Mouse (Mus musculus): ENCODE measurements around the gene Gtf2ird1. TPM values are rescaled to one million over a fixed set of nuclear protein-coding genes. Genes with fewer than 3 reads are reported as not detected.
"Not testable (repeated sequence)": the region's sequence is repeated elsewhere in the genome, so short reads cannot be mapped to it uniquely, and the experiment has no call there.

Gtf2ird1 gene
- polyA plus RNA-seq, 1 experiment from 2014 or later, result 73.7 TPM

GRCm38 (mm10) chr5:134385106-134385505 lies 71.4 kb downstream of the Gtf2ird1 start:
- WGBS, result 70% methylated on average over 2 of the region's 2 CpGs
- Histone ChIP-seq H3K4me2 (no peak overlapping the region), H3K9me3 (no peaks in the 10 kb centered on the region), H3K27ac (replicated peaks) (no peak overlapping the region), H3K4me1 (replicated peaks) (no peaks in the 10 kb centered on the region), H3K36me3 (peaks cover 80% of the 10 kb centered on the region), H3K4me3 (no peak overlapping the region), H3K9ac (no peak overlapping the region), H3K27me3 (no peaks in the 10 kb centered on the region)
- no peak for ATAC-seq (ENCODE audit: low FRiP score, low read depth)

DNA sequence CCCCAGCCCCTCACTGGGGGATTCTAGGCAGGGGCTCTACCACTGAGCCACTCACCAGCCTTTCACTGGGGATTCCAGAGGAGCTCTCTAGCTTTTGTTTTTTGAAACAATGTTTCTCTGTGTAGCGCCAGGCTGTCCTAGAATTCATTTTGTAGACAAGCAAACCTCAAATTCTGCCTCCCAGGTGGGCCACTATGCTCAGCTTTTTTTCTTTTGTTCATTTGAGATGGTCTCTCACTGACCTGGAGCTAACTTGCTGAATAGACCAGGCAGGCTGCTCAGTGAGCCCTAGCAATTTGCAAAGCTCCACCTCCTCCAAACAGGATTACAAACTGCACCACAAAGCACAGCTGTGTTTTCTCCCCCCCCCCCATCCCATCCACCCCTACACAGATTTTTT lies 81.3 kb downstream of the Gtf2ird1 start:
- ATAC-seq (ENCODE audit: low FRiP score, low read depth), result no peak
- Histone ChIP-seq H3K36me3 (peaks cover 28% of the 10 kb centered on the region), H3K9ac (no peak overlapping the region), H3K4me3 (no peak overlapping the region), H3K4me1 (replicated peaks) (no peaks in the 10 kb centered on the region), H3K9me3 (no peaks in the 10 kb centered on the region), H3K27ac (replicated peaks) (no peak overlapping the region; the same call in 1 of the 2 replicates), H3K4me2 (no peak overlapping the region), H3K27me3 (no peaks in the 10 kb centered on the region)
- 64% methylated on average over 1 of the region's 1 CpGs for WGBS

GRCm38 (mm10) chr5:134374546-134374945 lies 82.0 kb downstream of the Gtf2ird1 start:
- peaks cover 28% of the 10 kb centered on the region for H3K36me3 ChIP-seq
- 0 out of 2 replicates have a peak, but pooled peaks have one; percentile 45 for ATAC-seq (ENCODE audit: low FRiP score, low read depth)

GRCm38 (mm10) chr5:134373912-134374488 lies 82.5 kb downstream of the Gtf2ird1 start:
- WGBS, result 74% methylated on average over 9 of the region's 9 CpGs
- Histone ChIP-seq H3K9ac (no peak overlapping the region), H3K36me3 (peaks cover 25% of the 10 kb centered on the region), H3K4me2 (no peak overlapping the region), H3K27ac (replicated peaks) (peak overlapping the region; percentile 39; the same call in 1 of the 2 replicates), H3K4me3 (no peak overlapping the region), H3K9me3 (no peaks in the 10 kb centered on the region), H3K4me1 (replicated peaks) (no peaks in the 10 kb centered on the region), H3K27me3 (no peaks in the 10 kb centered on the region)
- ATAC-seq (ENCODE audit: low FRiP score, low read depth), result no peak

More at GRCm38 (mm10) chr5:134374546-134374945, 82.0 kb downstream of the Gtf2ird1 start:
- H3K4me1 ChIP-seq (replicated peaks), result no peaks in the 10 kb centered on the region
- no peaks in the 10 kb centered on the region for H3K9me3 ChIP-seq
- no peak overlapping the region for H3K4me2 ChIP-seq
- no peak overlapping the region for H3K4me3 ChIP-seq
- no peaks in the 10 kb centered on the region for H3K27me3 ChIP-seq
- H3K9ac ChIP-seq, result no peak overlapping the region
- H3K27ac ChIP-seq (replicated peaks), result peak overlapping the region; percentile 39; the same call in 1 of the 2 replicates

- H3K9me3 ChIP-seq, result no peaks in the 10 kb centered on the region
- peaks cover 24% of the 10 kb centered on the region for H3K36me3 ChIP-seq
These were observed 83.4 kb downstream of the Gtf2ird1 start for GRCm38 (mm10) chr5:134372926-134373658.

GRCm38 (mm10) chr5:134371511-134372289 lies 84.8 kb downstream of the Gtf2ird1 start:
- no peak overlapping the region for H3K27ac ChIP-seq (replicated peaks)
- no peaks in the 10 kb centered on the region for H3K27me3 ChIP-seq
- H3K9me3 ChIP-seq, result no peaks in the 10 kb centered on the region
- no peak overlapping the region for H3K4me3 ChIP-seq
- WGBS, result 84% methylated on average over 5 of the region's 5 CpGs
- no peak for ATAC-seq (ENCODE audit: low FRiP score, low read depth)
- no peak overlapping the region for H3K9ac ChIP-seq
- H3K4me1 ChIP-seq (replicated peaks), result no peaks in the 10 kb centered on the region
- H3K4me2 ChIP-seq, result no peak overlapping the region
- H3K36me3 ChIP-seq, result peaks cover 24% of the 10 kb centered on the region; the same call in 1 of the 2 replicates

More at GRCm38 (mm10) chr5:134372926-134373658, 83.4 kb downstream of the Gtf2ird1 start:
- Histone ChIP-seq H3K9ac (no peak overlapping the region), H3K4me2 (no peak overlapping the region), H3K27ac (replicated peaks) (no peak overlapping the region), H3K27me3 (no peaks in the 10 kb centered on the region), H3K4me3 (no peak overlapping the region), H3K4me1 (replicated peaks) (no peaks in the 10 kb centered on the region)
- 98% methylated on average over 6 of the region's 6 CpGs for WGBS
- no peak for ATAC-seq (ENCODE audit: low FRiP score, low read depth)

GRCm38 (mm10) chr5:134370831-134371230 lies 85.7 kb downstream of the Gtf2ird1 start:
- H3K9ac ChIP-seq, result no peak overlapping the region
- H3K27ac ChIP-seq (replicated peaks), result no peak overlapping the region
- H3K4me2 ChIP-seq, result no peak overlapping the region
- ATAC-seq (ENCODE audit: low FRiP score, low read depth), result no peak
- no peaks in the 10 kb centered on the region for H3K9me3 ChIP-seq
- H3K36me3 ChIP-seq, result peaks cover 19% of the 10 kb centered on the region; the same call in 1 of the 2 replicates
- H3K4me3 ChIP-seq, result no peak overlapping the region
- H3K27me3 ChIP-seq, result no peaks in the 10 kb centered on the region
- WGBS, result 92% methylated on average over 2 of the region's 2 CpGs
- H3K4me1 ChIP-seq (replicated peaks), result no peaks in the 10 kb centered on the region

- H3K4me2 ChIP-seq, result no peak overlapping the region
- H3K27ac ChIP-seq (replicated peaks), result no peak overlapping the region
- no peaks in the 10 kb centered on the region for H3K27me3 ChIP-seq
- no peaks in the 10 kb centered on the region for H3K9me3 ChIP-seq
- no peak overlapping the region for H3K4me3 ChIP-seq
- H3K4me1 ChIP-seq (replicated peaks), result no peaks in the 10 kb centered on the region
- no peak for ATAC-seq (ENCODE audit: low FRiP score, low read depth)
- H3K9ac ChIP-seq, result no peak overlapping the region
- H3K36me3 ChIP-seq, result peaks cover 57% of the 10 kb centered on the region
- WGBS, result 98% methylated on average over 4 of the region's 4 CpGs
These were observed 97.4 kb downstream of the Gtf2ird1 start for GRCm38 (mm10) chr5:134359101-134359500.

DNA sequence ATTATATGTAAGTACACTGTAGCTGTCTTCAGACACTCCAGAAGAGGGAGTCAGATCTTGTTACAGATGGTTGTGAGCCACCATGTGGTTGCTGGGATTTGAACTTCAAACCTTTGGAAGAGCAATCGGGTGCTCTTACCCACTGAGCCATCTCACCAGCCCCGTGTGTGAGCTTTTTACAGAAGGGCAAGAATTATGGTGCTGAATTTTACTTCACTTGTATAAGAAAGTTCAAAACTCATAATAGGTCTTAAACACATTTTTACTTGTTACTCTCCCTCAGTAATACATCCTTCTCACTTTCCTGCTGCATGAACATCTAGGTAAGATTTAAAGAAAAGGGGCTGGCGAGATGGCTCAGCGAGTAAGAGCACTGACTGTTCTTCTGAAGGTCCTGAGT lies 101.1 kb downstream of the Gtf2ird1 start:
- not testable (repeated sequence) for H3K27ac ChIP-seq (replicated peaks); ATAC-seq (ENCODE audit: low FRiP score, low read depth); H3K4me1 ChIP-seq (replicated peaks); H3K9ac ChIP-seq; H3K27me3 ChIP-seq; H3K4me3 ChIP-seq; H3K4me2 ChIP-seq; H3K9me3 ChIP-seq
- WGBS, result 95% methylated on average over 4 of the region's 4 CpGs
- peaks cover 32% of the 10 kb centered on the region for H3K36me3 ChIP-seq

GRCm38 (mm10) chr5:134353117-134353516 lies 103.4 kb downstream of the Gtf2ird1 start:
- peaks cover 10% of the 10 kb centered on the region for H3K36me3 ChIP-seq
- no peak overlapping the region for H3K9ac ChIP-seq
- ATAC-seq (ENCODE audit: low FRiP score, low read depth), result no peak
- 78% methylated on average over 4 of the region's 4 CpGs for WGBS
- no peak overlapping the region for H3K4me2 ChIP-seq
- H3K4me3 ChIP-seq, result no peak overlapping the region
- no peaks in the 10 kb centered on the region for H3K27me3 ChIP-seq
- no peak overlapping the region for H3K27ac ChIP-seq (replicated peaks)
- H3K9me3 ChIP-seq, result no peaks in the 10 kb centered on the region
- H3K4me1 ChIP-seq (replicated peaks), result peaks cover 5% of the 10 kb centered on the region; the same call in 1 of the 2 replicates

DNA sequence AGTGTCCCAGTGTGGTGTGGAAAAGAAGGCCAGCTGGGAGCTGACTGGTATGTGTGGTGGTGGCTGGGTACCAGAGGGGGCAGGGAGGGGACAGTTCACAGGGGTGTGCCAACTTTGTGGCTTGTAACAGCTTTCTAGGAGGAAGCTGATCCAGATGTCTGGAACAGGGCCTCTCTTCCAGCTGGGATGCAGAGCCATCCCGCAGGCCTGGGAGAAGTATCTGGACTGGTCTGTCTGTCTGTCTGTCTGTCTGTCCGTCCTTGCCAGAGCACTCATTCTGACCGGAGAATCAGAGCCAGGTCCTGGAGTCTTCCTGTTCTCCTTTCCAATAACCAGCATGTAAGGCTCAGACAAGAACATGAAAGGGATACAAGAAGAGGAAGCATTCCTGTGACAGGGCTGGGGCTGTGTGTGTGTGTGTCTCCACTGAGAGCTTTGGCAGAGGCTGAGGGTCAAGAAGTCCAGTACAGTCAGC lies 104.0 kb downstream of the Gtf2ird1 start:
- Histone ChIP-seq H3K36me3 (peaks cover 7% of the 10 kb centered on the region), H3K4me1 (replicated peaks) (peaks cover 5% of the 10 kb centered on the region; the same call in 1 of the 2 replicates)
- WGBS, result 78% methylated on average over 3 of the region's 3 CpGs

More for the DNA sequence above, 104.0 kb downstream of the Gtf2ird1 start:
- no peak overlapping the region for H3K4me2 ChIP-seq
- H3K4me3 ChIP-seq, result no peak overlapping the region
- H3K9me3 ChIP-seq, result no peaks in the 10 kb centered on the region
- no peaks in the 10 kb centered on the region for H3K27me3 ChIP-seq
- H3K27ac ChIP-seq (replicated peaks), result no peak overlapping the region
- no peak overlapping the region for H3K9ac ChIP-seq
- ATAC-seq (ENCODE audit: low FRiP score, low read depth), result no peak; the same call in 1 of the 2 replicates
